Mouse (Mus musculus): ENCODE results near the gene Atg13.

DNA sequence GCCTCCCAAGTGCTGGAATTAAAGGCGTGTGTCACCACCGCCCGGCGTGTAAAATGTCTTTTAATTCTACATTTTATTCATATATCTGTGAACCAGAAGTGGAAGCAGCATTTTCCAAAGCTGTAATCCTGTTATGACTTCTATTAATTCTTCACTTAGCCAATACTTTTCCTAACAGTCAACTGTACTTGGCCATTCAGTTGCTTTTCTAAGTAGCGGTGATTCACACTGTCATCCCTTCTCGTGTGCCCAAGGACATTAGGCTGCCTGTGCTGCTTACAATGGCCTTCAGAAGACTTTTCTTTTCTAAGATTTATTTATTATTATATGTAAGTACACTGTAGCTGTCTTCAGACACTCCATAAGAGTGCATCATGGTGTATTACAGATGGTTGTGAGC lies 2.0 kb downstream of the Atg13 start:
- no peak for TF ChIP-seq CTCF (IDR thresholded peaks at IDR 0.05; ENCODE audit: low read depth, low read length)
- TF ChIP-seq TAL1 (conservative IDR thresholded peaks at IDR 0.05; ENCODE audit: low read depth, low read length): no peak

Data from G1E (cell line).